Mouse (Mus musculus) left cerebral cortex, postnatal 4 days (tissue): ENCODE results near the gene Lysmd2. TPM values are rescaled to one million over a fixed set of nuclear protein-coding genes. Genes with fewer than 3 reads are reported as not detected.
"Not testable (repeated sequence)": the region's sequence is repeated elsewhere in the genome, so short reads cannot be mapped to it uniquely, and the experiment has no call there.

Source experiments
- DNase-seq: peaks from one replicate; pipeline ENCODE4 v3.0.0-alpha.2; 2022
- intact Hi-C: fragments of 180-260 bp; cut with DNase I; formaldehyde crosslinking; loops from one replicate; pipeline ENCODE4 v1.15.1; 2025
- total RNA-seq, 2 experiments: library from RNA; stranded (reverse); gene quantifications; 2 replicates each; pipeline ENCODE4 v1.2.3; 2021

The Lysmd2 gene
- total RNA-seq, 2 experiments from 2014 or later: 24.4 to 26.5 TPM

GRCm38 (mm10) chr9:75624983-75625555 lies 472 bp upstream of the Lysmd2 start:
- intact Hi-C loops: no loop called here
- no peak for DNase-seq

- intact Hi-C loops: no loop called here
- DNase-seq: no peak
Measured at GRCm38 (mm10) chr9:75626308-75626604, 715 bp downstream of the Lysmd2 start.

DNA sequence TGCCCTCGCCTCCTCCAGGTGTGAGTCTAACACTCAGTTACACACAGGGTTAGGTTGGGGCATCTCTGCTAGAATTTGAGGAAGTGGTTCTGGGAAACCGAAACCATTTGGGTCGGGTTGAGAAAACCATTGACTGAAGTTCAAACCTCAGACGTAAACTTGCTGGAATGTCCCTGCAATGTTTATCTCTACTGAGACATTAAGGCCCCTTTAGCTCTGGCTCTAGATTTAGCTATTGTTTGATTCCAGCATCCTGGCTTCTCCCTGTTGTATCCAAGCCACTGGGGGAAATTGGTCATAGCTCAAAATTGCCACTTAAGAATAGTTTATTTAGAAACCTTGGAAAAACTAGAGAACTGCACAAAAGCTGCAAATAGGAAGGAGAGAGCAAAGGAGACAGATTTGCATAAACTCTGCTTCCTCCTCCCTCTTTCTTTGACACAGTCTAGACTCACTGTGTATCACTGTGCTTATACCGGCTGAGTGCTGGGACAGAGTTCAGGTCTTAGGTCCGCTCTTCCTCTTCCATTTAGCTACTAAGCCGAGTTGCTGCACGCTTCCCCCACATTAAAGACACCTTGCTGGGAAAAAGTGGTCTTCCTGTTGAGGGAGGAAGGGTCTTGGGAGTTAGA lies 5.4 kb downstream of the Lysmd2 start:
- no peak for DNase-seq
- intact Hi-C loops: no loop called here

GRCm38 (mm10) chr9:75632111-75632510 lies 6.6 kb downstream of the Lysmd2 start:
- peak; percentile 10 for DNase-seq
- intact Hi-C loops: no loop called here

- intact Hi-C loops: no loop called here
- peak; percentile 38 for DNase-seq
Measured at GRCm38 (mm10) chr9:75632902-75633301, 7.4 kb downstream of the Lysmd2 start.

- no peak for DNase-seq
- intact Hi-C loops: no loop called here
Measured at GRCm38 (mm10) chr9:75633603-75634002, 8.1 kb downstream of the Lysmd2 start.

- DNase-seq: peak; percentile 28
- intact Hi-C loops: no loop called here
Measured at GRCm38 (mm10) chr9:75634226-75634625, 8.7 kb downstream of the Lysmd2 start.

GRCm38 (mm10) chr9:75645405-75645804 lies 19.9 kb downstream of the Lysmd2 start:
- intact Hi-C loops: no loop called here
- no peak for DNase-seq

DNA sequence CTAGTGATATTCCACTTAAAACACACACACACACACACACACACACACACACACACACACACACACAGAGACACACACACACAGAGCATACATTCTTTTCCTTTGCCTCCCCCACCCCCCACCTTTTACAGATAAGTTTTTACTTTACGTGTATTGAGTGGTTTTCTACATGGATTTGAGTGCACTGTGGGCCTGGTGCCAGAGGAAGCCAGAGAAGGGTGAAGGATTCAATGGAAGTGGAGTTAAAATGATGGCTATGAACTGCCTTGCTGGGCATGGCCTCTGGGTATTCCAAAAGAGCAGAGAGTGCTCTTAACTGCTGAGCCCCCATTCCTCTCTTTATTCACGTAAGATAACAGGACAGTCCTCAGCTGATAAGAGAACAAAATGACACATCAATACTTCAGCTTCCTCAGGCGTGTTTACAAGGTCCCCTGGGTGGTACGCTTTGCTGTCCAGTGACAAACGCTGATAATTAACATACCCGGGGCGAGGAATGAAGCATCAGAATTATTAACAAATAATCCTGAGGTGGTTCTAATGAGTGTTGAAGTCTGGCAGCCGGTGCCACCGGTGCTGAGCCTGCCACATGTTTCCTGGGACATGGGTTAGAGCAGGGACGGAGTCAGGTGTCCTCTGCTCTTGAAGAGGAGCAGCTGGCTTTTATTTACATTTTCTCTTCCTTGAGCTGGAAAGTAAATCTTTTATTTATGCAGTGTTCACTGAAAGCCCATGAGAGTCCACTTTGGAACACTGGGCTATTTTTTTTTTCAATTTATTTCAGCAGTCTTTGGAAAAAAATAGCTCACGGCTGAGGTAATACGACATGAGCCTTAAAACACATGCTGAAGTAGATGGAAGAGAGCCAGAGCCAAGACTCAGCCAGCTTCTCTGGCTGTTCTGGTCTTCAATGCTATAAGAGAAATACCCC lies 28.7 kb downstream of the Lysmd2 start:
- no peak for DNase-seq
- intact Hi-C loops: no loop called here

DNA sequence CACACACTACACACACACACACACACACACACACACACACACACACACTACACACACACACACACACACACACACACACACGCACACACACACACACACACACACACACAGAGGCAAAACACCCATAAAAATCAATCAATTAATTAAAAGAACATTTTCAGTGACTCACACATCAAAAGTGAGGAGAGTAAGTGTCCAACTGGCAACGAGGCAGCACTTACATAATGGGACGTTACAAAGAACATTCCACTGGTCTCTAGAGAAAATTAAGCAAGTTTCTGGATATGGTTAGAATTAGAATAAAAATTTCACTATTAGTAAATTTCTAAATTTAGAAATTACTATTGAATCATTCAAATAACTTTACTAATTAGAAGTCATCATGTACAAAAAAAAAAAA lies 30.9 kb downstream of the Lysmd2 start:
- intact Hi-C loops, DNase-seq: not testable (repeated sequence)

GRCm38 (mm10) chr9:75660917-75661316 lies 35.4 kb downstream of the Lysmd2 start:
- intact Hi-C loops: no loop called here
- DNase-seq: no peak

DNA sequence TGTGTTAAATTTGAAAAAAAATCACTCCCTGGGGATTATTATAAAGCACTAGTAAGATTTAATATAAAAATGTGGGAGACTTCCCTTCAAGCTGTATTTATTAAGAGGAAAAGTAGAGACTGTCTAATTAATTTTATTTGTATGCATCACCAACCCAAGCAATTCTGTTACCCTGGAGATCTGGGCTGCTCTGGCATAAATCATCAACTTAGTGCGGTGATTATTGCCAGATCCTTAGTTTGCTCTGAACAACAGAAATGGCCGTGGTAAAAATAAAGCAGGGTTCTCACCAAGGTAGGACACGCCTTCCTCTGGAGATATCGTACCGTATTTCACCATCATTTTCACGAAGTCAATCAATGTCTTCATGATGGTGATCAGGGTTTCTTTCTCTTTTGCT lies 39.8 kb downstream of the Lysmd2 start:
- intact Hi-C loops: no loop called here
- DNase-seq: no peak

DNA sequence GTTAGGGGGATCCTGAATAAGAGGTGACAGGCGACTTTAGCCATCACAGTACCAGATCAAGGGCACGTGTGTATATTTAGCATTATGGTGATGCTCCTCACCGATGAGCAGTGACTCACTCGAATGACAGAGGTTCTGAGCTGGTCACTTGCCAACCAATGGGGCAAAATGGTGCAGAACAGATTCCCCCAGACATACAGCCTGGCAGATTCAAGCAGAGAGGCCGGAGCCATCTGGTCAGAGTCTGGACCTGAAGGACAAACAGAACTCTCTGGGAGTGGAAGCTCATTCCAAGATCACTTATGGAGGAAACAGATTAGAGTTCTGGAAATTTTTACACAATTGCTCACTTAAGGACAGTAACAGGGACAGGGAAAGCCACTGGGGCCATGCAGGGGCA lies 41.1 kb downstream of the Lysmd2 start:
- intact Hi-C loops: no loop called here
- DNase-seq: peak; percentile 57

DNA sequence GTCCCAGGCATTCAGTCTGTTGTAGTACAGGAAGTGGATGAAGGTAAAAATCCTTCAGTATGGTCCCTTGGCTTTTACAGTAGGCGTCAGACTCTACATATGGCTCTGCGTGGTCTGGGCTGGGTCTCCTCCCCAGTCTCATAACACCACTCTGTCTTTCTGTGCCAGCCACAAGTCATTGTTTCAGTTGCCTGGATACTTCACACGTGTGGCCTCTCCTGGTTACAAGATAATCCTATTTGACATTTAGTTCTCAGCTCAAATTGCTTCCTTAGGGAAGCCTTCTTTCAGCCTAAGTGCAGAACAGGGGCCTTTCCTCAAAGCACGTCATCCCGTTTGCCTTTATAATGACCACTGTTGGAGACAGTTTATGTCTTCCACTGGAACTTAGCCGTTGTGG lies 47.2 kb downstream of the Lysmd2 start:
- DNase-seq: no peak
- intact Hi-C loops: no loop called here

- DNase-seq: no peak
- intact Hi-C loops: no loop called here
Measured at GRCm38 (mm10) chr9:75676226-75676625, 50.7 kb downstream of the Lysmd2 start.

GRCm38 (mm10) chr9:75678341-75678740 lies 52.8 kb downstream of the Lysmd2 start:
- DNase-seq: no peak

DNA sequence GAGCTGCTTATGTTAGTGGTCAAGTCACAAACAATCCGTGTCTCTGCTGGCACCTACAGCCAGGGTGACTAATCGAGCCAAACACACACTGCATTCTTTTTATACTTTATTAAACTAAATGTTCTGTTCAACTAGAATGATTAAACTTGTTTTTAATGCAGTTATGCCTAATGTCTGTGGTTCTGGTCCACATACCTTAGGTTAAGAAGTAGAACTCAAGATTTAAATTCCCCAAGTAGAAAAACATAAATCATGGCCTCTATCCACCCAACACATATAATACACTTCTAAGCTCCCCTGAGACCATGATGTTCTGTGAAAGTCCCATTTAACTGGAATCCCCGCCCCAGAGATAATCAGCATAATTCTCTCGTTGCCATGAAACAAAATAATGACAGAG lies 54.1 kb downstream of the Lysmd2 start:
- DNase-seq: no peak
- intact Hi-C loops: no loop called here

More at GRCm38 (mm10) chr9:75678341-75678740, 52.8 kb downstream of the Lysmd2 start:
- intact Hi-C loops: no loop called here

GRCm38 (mm10) chr9:75680606-75681005 lies 55.1 kb downstream of the Lysmd2 start:
- intact Hi-C loops: no loop called here
- DNase-seq: no peak

- intact Hi-C loops: no loop called here
- DNase-seq: peak; percentile 97
Measured at GRCm38 (mm10) chr9:75683426-75684191, 58.1 kb downstream of the Lysmd2 start, which contains the start of gene Scg3. Scg3 (minus strand) TSS chr9:75684056.

GRCm38 (mm10) chr9:75684292-75684691 lies 58.8 kb downstream of the Lysmd2 start:
- no peak for DNase-seq
- intact Hi-C loops: no loop called here

DNA sequence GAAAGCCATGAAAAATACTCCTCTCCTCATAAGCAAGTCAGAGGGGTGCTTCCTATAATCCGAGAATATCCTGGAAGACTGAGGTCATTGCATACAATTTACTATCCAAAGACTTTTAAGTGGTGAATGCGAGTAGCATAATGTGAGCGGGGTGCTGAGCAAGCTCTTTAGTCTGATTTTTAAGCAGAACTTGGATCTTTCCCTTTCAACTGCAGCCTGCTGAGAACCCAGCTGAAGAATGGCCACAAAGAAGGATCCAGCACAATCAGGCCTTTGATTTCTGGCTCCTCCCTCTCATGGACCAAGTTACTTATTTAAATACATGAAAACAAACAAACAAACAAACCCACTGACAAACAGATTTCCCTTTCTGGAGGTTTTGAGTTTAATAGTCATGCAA lies 59.2 kb downstream of the Lysmd2 start:
- peak; percentile 6 for DNase-seq
- intact Hi-C loops: no loop called here
